Mouse (Mus musculus) lung, postnatal 4 days (tissue): Measurements from ENCODE around the gene Trmt44.
"Not testable (repeated sequence)": the region's sequence is repeated elsewhere in the genome, so short reads cannot be mapped to it uniquely, and the experiment has no call there.

Experiments
- DNase-seq, 2 experiments: peaks; one replicate each; pipeline ENCODE4 v3.0.0; 2021

Gene Trmt44

GRCm38 (mm10) chr5:35584259-35584658 lies 9.4 kb upstream of the Trmt44 start:
- not testable (repeated sequence) for DNase-seq

- DNase-seq, result no peak
Measured at GRCm38 (mm10) chr5:35583221-35583783, 8.4 kb upstream of the Trmt44 start.

DNA sequence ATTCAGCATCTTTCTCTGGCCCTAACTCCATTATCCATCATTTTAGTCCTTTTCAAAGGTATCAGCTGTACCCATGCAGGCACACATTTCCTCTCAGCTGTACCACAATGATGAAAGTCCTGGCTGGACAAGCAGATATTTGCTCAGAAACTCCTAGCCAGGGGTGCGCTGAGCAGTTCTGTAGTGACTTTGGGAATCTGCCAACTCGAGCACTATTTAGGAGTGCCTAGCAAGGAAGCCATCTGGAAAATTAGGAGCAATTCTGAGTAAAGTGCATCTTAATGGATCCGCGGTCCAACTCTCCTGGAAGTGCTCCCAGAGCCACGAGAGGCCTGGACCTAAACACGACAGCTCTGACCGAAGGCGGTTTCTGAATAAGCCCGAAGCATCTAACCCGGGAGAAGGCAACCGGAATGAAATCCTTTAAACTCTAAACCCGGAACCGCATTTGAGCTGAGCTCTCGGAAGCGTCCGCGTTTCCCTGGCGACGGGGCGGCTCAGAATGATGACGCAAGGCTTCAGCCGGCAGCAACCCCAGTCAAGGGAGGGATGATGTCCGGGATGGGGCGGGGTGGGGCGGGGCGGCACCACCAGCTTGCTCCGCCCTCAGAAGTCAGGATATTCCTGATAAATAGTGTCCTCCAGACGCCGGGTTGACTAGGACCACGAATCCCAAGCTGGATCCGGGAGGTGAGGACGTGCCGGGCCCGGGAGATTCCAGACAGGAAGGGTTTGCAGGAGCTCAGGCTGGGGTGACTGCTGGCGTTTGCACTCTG lies 7.8 kb upstream of the Trmt44 start, which contains the start of gene Acox3:
Acox3 (plus strand) TSS at position 596 of the 776 bp plus-strand sequence.
- peak; percentile 96 to 98 for DNase-seq

DNA sequence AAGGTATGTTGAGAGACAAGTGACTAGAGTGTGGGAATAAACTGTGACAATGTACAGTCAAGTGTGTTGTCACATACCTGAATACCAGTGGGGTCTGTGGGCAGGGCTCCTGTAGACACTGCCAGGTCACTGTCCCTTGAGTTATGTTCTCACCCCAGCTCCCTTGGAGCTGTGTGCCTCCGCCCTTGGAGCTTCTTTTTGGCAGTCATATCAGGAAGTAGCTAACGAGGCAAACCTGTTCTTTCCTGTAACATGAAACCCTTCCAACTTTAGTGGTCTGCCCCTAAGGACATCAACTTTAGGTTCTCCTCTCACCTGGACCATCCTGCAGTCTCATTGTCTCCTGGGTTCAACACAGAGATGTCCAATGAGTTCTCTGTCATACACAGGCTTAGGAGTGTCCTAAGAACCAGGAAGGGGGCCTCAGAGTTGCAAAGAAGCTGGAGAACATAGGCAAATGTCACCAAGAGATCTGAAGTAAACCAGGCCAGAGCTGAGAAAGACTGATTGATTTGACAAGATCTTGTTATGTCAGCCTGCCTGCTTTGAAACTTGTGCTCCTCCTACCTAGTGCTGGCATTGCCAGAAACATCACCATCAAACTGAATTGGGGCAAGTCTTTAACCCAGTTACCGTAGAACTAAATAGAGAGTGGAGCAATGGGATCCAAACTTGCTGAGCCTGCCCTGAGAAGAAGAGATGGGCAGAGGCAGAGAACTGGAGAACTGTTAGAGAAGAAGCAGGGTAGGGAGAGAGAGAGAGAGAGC lies 5.5 kb upstream of the Trmt44 start:
- DNase-seq, result no peak

DNA sequence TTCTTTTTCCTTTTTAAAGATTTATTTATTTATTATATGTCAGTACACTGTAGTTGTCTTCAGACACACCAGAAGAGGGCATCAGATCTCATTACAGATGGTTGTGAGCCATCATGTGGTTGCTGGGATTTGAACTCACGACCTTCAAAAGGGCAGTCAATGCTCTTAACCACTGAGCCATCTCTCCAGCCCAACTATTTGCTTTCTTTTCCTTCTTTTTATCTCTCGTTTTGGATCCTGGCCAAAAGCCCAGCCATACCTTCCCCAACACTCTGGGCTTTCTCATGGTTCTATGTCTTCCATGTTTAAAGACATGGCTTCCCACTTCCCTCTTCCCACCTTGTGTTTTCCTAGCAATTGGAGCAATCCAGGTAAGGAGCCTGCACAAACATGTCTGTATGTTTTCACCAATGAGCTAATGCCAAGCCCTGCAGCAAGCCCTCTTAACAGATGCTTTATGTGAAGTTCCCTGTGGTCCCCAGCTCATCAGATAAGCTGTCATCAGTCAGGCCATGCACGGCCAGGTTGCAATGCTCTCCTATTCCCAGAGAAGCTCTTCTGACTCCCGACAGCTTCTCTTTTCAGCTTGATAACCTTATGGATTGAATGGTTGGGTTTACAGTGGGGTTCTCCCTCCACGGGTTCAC lies 4.5 kb upstream of the Trmt44 start:
- no peak for DNase-seq

GRCm38 (mm10) chr5:35578411-35578810 lies 3.5 kb upstream of the Trmt44 start:
- DNase-seq, result no peak

- no peak for DNase-seq
Measured at GRCm38 (mm10) chr5:35576409-35577020, 1.6 kb upstream of the Trmt44 start.

DNA sequence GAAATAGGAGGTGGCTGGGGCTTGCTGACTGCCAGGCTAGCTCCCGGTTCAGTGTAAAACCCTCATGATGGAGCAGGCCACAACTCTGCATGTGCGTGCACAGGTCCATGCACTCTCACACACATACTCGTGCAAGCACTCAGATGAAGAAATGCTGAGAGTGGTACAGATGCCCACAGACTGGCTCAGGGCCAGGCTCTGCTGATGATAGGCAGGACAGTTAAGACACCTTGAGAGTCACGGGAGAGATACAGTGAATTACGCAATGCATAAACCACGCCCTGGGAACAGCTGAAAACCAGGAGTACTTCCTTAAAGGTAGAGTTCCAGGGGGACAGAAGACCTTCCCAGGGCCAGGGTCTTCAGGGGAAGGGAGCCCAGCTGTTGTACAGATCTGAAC lies 3.3 kb downstream of the Trmt44 start:
- no peak for DNase-seq

- no peak for DNase-seq
Measured at GRCm38 (mm10) chr5:35566632-35567031, 8.2 kb downstream of the Trmt44 start.

DNA sequence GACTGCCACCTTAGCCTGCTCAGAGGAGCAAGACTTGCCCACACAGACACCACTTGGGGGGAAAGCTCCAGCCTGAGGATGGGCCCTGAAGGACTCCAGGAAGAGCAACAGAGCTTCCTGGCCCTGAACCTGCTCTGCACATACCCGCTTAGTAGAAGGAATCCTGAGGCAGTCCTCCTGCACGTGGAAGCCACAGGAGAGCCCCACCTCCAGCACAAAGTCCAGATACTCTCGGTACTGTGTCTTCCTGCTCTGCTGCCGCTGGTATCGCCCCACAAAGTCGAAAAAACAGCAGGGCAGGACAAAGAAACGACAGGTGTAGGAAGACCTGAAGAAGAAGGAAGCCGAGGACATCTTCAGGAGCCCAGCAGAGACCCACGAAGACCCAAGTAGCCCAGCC lies 9.7 kb downstream of the Trmt44 start:
- no peak for DNase-seq

DNA sequence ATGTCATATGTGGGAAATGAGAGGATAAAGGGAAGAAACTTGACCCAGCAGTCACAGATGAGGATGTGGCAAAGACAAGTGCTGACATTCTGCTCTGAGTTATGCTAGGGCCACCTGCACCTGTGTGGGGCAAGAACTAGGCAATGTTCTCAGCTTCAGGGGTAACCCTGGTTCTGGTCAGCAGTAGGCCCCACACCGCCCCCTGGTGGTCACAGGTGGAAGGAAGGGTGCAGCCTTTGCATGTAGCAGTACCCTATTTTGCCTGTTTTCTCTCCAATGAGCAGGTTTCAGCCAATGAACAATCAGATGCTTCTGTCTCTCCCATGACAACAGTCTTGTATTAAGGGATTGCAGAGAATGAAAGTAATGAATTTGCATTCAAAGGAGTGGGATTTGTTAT lies 11.4 kb downstream of the Trmt44 start:
- DNase-seq, result peak; percentile 66 to 81

- no peak for DNase-seq
Measured at GRCm38 (mm10) chr5:35562616-35563015, 12.3 kb downstream of the Trmt44 start.

GRCm38 (mm10) chr5:35559447-35559846 lies 15.4 kb downstream of the Trmt44 start:
- no peak for DNase-seq

- no peak for DNase-seq
Measured at GRCm38 (mm10) chr5:35557946-35558621, 16.8 kb downstream of the Trmt44 start.

GRCm38 (mm10) chr5:35556393-35556792 lies 18.5 kb downstream of the Trmt44 start:
- no peak for DNase-seq

GRCm38 (mm10) chr5:35552838-35553539 lies 21.9 kb downstream of the Trmt44 start:
- peak in 1 of 2 experiments; percentile 6 for DNase-seq

DNA sequence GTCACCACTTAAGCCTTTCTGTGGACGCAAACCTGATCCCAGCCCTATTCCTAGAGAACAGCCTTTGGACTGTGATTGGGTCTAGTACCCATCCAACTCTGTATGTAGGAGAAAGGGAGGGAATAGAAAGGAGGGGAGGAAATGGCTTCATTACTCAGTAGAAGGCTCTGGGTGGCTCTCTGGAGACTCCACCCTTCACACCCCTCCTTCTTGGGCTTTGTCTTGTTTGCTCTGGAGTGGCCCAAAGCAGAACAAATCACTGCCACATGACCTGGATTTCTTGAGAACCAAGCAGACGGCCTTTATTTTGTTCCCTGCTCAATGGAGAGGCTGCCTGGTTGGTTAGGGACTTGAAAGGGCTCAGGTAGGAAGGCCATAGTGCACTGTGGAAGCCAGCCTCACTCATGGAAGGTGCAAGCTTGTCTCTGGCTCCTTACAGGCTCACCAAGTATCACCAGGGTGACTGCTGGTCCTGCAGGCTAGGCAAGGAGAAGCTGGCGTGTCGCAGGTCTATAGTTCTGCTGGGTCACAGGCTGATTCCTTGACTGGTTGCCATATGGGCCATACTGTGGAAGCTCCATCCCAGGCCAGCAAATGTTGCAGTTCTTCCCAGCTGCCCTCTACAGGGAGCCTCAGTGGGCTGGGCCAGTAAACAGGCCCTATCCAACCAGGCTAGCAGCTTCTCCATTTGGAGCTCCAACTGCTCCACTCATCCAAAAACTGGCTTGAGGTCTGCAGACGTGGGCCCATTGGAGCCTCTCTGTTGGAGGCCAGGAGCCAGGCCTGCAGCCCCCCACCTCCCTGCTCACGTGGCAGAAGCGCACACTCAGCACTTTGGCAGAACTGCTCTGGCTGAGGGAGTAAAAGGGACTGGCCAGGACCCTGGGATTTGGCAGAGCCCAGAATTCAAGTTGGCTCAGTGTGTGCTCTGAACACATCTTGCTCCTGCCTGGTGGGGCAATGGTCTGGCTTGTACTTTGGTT lies 22.7 kb downstream of the Trmt44 start:
- peak; percentile 17 to 64 for DNase-seq

DNA sequence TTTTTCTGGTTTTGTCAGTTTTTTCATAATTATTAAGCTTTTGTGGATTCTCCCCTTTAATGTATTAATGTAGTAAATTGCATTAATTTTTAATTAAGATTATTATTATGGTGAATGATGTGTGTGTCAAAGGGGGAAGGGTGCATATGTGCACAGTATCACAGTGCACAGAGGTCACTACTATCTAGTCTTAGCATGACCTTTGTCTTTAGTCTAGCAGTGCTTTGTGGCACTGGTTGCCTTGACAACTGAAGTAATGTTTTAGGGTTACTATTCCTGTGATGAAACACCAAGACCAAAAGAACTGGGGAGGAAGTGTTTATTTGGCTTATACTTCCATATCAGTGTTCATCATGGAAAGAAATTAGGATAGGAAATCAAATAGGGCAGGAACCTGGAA lies 28.7 kb downstream of the Trmt44 start:
- no peak for DNase-seq

DNA sequence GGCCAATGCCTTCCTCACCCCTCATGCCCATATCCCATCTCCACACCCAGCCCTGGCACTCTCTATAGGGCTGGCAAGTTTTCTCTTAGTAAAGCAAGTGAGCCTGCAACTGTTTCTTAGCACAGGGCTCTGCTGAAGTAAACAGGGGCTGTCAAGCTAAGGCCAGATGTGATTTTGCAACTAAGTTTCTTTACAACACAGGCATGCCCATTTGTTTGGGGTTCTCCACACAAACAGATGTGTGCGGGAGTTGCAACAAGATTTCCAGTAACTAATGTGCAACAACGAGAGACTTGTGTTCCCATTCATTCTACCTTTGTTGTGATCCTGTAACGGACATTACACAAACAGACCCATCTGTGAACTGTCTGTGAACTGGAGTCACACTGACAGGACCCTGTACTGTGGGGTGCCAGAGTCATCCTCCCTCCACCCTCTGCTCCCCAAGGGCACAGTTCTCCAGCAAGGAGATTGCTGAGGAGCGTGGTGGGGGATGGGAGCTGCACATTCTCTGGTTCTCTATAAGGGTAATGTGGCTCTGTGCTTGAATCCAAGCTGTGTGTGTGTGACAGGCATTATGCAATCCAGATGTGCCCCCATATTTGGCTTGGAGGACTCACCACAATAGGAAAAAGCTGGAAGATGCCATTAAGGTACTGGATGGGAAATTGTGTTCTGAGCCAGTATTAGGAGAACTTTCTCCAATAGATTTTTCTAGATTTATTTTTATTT lies 33.6 kb downstream of the Trmt44 start:
- DNase-seq, result peak in 1 of 2 experiments; percentile 12

GRCm38 (mm10) chr5:35540555-35540954 lies 34.3 kb downstream of the Trmt44 start:
- no peak for DNase-seq
